Mouse (Mus musculus) heart, adult 18-20 months (tissue): Measurements from ENCODE around the gene Dlx4. TPM values are rescaled to one million over a fixed set of nuclear protein-coding genes. Genes with fewer than 3 reads are reported as not detected.

ENCODE experiments used
- DNase-seq, 2 experiments: peaks; one replicate each; pipeline ENCODE4 v3.0.0; 2021 to 2022; ENCODE audit warnings: mixed read lengths in 1 of 2
- long read RNA-seq, 2 experiments: library from polyadenylated mRNA; stranded (forward); transcript quantifications; one replicate each; pipeline ENCODE4 v2.0.0; 2021
- total RNA-seq, 2 experiments: library from RNA; stranded (reverse); gene quantifications; 2 replicates each; pipeline ENCODE4 v1.2.3; 2021

Gene Dlx4
- under 1 TPM in 1 of 2 experiments, not detected in 1; 0.18 TPM for total RNA-seq
- long read RNA-seq, experiment 1: 0 reads
- long read RNA-seq, experiment 2: 0 reads

DNA sequence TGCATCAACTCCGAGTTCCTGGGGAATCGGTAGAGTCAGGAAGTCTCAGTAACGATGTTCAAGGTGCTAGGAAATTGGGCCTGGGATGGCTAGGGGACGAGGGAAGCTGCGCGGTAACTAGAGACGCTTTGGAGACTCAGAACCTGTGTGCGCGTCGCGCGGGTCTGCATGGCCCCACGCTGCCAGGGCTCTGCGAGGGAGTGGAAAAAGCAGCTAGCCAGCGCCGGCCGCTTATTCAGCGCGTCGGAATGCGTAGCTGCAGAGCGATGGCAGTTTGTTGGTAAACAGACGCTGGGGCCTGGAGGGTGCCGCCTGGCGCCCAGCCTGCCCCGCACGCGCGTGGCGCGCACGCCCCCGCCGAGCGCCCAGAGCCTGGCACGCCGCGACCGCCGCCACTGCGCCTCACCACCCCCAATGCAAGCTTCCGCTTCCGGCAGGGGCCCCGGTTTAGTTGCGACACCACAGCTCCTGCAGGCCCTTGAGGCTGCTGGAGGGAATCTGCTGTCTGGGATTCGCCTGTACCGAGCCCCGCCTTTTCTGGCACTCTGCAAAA, at the start of gene Dlx4:
Gene Dlx4 (minus strand): TSS at position 413 of the 553 bp plus-strand sequence.
- DNase-seq: peak; percentile 63 to 68

DNA sequence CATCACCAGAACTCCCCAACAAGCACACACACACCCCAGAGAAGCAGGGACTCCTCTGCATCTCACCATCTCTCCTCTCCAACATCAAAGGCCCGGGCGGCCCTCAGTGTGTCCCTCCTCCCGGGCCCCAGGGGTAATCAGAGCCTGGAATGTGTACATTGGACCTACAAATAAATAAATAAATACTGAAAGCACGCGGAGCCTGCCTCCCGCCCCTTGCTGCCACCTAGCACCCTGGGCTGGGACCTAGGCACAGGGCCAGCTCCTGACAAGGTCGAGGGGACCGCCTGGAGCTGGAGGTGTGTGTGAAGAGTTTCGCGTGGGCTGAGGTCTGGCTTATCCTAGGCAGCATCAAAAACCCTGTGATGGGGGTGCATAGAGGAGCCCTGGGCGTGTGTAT, 43.8 kb upstream of the Dlx4 start:
- no peak for DNase-seq

GRCm38 (mm10) chr11:95186826-95187225, 40.8 kb upstream of the Dlx4 start:
- DNase-seq: peak; percentile 52 to 69

GRCm38 (mm10) chr11:95185700-95186099, 39.6 kb upstream of the Dlx4 start:
- DNase-seq: peak; percentile 18 to 46

DNA sequence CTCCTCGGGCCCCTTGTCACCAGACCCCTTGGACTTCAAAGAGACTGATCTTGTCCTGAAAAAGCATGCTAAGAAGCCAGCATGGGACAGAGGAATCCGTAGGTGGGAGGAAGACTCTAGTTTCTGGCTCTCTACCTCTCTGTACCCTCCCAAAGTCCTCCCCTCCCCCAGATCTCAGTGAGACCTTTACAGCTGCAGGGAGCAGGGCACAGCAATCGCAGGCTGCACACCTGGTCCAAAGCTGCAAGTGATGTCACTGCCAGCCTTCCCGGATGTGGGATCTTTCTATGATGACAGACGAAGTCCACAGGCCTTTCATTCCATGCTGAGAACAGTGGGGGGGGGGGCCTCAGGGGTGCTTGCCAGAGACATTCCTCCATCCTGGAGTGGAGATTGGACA, 38.5 kb upstream of the Dlx4 start:
- DNase-seq: no peak

DNA sequence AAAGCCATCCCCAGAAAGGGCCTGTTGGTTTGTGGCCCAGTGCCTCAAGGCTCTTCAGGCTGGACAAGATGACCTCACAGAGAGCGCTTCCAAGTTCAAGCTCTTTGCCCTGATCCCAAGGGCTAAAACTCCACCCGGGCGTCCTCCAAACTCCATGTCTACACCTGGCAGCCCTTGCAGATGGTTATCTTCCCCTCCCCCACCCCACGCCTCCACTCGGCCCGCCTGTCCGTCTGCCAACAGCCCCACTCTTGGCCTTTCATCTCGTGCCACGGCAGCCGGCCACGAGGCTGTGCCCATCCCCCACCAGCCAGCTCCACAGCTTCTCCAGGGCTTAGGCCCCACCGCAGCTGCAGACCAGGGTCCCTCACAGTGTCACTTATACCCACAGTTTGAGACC, 33.2 kb upstream of the Dlx4 start:
- DNase-seq: no peak

DNA sequence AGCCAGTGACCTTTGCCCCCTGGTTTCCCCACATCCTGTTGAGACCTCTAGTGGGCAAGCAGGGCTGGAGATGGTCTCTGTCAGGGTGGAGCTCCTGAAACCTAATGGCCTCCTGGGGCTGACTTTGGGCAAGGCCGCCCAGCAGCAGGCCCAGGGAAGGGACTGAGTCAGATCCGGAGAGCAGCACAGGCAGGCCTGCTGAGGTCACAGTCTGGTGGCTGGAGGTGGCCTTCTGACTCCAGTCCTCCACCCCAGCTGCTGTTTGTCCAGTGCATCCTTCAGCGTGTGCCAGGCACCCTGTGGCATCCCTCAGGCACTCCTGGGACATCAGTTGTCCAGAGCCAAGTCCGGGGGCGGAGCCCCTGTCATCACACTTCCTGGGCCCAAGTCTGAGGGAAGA, 19.8 kb upstream of the Dlx4 start:
- DNase-seq: no peak

DNA sequence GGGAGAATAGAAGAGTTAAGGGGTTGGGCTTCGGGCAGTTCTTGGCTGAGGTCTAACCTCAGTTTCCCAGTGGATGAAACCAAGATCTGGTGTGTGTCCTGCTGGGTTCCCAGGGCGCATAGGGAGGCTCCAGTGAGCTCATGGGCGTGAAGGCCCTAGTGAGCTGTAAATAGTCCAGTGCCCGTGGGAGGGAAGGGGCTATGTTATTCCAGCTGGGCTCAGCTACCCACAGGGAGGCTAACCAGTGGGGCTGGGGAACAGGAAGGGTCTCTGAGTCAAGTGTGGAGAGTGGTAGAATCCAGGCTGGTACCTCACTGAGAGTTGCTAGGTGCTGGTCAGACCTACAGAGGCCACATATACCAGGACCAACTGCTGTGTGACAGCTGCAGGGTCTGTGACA, 15.6 kb upstream of the Dlx4 start:
- DNase-seq: no peak

DNA sequence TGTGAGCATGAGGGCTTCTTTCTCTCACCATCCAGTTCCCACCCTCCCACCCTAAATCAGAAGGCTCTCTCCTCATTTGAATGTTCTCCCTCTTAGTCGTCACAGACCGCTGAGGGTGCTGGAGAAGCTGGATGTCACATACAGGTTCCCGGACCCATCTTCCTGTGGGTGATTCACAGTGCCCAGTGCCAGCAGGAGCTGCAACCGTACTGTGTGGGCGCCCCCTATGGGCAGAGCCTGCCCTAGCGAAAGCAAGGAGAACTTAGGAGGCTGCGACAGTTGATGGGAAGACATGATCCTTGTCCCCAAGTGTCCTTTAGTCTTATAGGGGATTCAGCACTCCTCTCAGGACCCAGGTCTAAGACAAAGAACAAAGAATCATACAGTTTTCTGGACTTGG, 14.6 kb upstream of the Dlx4 start:
- DNase-seq: no peak

- no peak for DNase-seq
Measured at GRCm38 (mm10) chr11:95159763-95160371, 13.8 kb upstream of the Dlx4 start.

GRCm38 (mm10) chr11:95157872-95158271, 11.8 kb upstream of the Dlx4 start:
- DNase-seq: no peak

GRCm38 (mm10) chr11:95157356-95157755, 11.3 kb upstream of the Dlx4 start:
- no peak for DNase-seq

GRCm38 (mm10) chr11:95155511-95155910, 9.4 kb upstream of the Dlx4 start:
- no peak for DNase-seq

DNA sequence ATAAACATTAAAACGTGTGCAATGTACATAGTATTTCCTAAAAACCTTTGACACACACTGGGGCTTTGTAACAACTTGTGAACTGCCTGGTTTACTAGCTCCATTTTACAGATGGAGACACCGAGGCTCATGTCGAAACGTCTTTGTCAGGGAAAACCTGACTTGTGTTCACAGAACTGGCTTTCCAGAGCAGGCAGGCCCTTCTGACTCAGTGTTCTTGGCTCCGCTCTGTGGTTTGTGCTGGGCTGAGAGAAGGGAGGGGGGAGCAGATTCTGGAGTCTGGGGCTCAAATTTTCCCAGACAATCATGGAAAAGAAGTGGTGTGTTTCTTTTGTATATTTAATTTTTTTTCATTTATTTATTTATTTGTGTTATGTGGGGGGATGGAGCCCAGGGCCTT, 7.6 kb upstream of the Dlx4 start:
- no peak for DNase-seq

DNA sequence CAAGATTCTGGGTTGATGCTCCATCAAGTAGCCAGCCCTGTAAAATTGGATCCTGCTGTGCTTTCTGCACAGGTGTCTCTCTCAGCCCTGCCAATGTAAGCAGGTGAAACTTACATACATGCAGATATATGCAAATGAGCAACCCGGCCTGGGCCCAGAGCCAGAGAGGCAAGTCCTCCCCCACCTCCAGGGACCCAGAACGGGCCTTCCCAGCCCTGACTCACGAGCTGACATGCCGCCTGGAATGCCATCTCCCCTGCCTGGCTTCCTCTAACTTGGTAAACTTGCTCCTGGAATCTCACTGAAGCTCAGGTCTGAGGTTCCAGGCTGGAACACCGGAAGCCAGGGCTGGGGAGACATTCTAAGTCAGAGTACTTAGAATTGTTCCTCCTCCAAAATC, 7.1 kb upstream of the Dlx4 start:
- no peak for DNase-seq

GRCm38 (mm10) chr11:95150269-95151049, 4.4 kb upstream of the Dlx4 start:
- DNase-seq: peak in 1 of 2 experiments; percentile 37

- peak in 1 of 2 experiments; percentile 12 for DNase-seq
Measured at GRCm38 (mm10) chr11:95149462-95150268, 3.6 kb upstream of the Dlx4 start.

GRCm38 (mm10) chr11:95148754-95149153, 2.7 kb upstream of the Dlx4 start:
- no peak for DNase-seq

DNA sequence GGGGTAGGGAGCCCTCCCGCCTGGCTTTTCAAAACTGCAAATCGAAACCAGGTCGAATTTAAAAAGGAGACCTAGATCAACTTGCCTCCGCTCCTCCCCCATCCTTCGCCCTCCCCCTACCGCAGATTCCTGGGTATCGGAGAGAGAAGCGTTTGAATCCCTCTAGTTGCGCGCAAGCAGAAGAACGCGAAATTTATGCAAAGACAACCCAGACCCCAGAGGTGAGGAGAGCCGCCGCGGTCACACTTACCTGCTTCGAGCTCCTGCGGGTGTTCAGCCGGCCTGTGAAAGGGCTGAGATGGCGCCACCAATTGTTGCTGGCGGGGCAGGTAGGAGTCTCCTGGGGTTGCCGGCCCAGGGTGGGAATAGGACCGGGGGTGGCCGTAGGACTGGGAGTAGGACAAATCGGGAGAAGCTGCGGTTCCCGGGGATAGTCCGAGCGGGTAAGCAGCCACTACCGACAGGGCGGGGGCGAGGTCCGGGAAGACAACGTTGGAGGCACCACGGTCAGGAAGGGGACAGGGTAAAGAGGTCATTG, 1.0 kb downstream of the Dlx4 start:
- DNase-seq: peak in 1 of 2 experiments; percentile 38

- peak in 1 of 2 experiments; percentile 7 for DNase-seq
Measured at GRCm38 (mm10) chr11:95144091-95144945, 1.7 kb downstream of the Dlx4 start.

GRCm38 (mm10) chr11:95143663-95144062, 2.4 kb downstream of the Dlx4 start:
- DNase-seq: peak in 1 of 2 experiments; percentile 9
